Mouse (Mus musculus): ENCODE results near the gene Miox. TPM values are rescaled to one million over a fixed set of nuclear protein-coding genes. Genes with fewer than 3 reads are reported as not detected.

The Miox gene
- polyA plus RNA-seq, 1 experiment: 2.7 TPM

DNA sequence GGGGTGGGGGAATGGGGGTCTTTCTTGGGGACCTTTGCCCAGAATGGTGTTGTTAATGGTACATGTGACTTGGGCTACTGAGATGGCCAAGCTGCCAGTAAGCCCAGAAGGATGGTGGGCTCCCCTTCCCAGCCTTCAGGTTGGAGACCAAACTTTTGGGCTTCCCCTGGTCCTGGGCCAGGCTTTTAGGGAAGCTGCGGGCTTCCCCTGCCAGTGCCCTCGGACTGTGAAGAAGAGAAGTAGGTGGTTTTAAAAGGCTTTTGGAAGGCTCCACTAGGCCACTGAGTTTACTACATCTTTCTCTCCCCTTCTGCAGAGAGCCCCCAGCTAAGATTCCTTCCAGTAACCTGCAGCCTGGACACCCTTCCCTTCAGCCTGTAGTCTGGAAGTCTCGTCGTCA, 10.5 kb upstream of the Miox start:
- Histone ChIP-seq H3K27me3 (ENCODE audit: control insufficient read depth, insufficient read depth, low read length) (no peaks in the 10 kb centered on the region), H3K4me3 (ENCODE audit: control insufficient read depth, insufficient read depth, low read length) (no peak overlapping the region), H3K27ac (ENCODE audit: control insufficient read depth, insufficient read depth, low read length) (no peak overlapping the region), H3K36me3 (ENCODE audit: control insufficient read depth, insufficient read depth, low read length) (no peaks in the 10 kb centered on the region), H3K4me1 (replicated peaks; ENCODE audit: control insufficient read depth, insufficient read depth, low read length) (no peaks in the 10 kb centered on the region)
- TF ChIP-seq POLR2A (IDR thresholded peaks at IDR 0.05; ENCODE audit: control insufficient read depth, extremely low read depth, insufficient read depth, low read length, poor library complexity): no peak
- TF ChIP-seq CTCF (IDR thresholded peaks at IDR 0.05; ENCODE audit: borderline replicate concordance, control insufficient read depth, extremely low read depth, insufficient read depth, low read length, poor library complexity): no peak
- no peak for DNase-seq
- 49% methylated on average over 4 of the region's 4 CpGs for WGBS

DNA sequence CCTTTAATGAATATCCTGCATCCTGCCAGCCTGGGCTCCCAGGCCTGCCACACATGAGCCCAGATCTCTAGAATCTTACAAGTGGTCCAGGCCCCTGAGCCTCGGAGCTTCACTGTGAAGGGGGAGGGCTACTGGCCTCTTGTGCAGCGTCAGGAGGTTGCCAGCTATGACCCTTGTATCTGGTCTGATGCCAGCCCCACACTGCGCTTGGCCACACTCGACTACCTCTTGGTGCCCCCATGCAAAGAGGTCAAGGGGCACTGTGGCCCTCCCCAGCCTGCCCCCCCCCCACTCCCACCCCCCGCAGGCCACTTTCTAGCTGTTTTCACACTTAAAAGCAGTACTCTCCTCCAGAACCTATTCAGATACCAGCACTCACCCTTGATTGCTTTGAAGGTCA, 7.8 kb upstream of the Miox start:
- 98% methylated on average over 5 of the region's 5 CpGs for WGBS
- no peak overlapping the region for H3K4me3 ChIP-seq (ENCODE audit: control insufficient read depth, insufficient read depth, low read length)
- H3K27me3 ChIP-seq (ENCODE audit: control insufficient read depth, insufficient read depth, low read length): no peaks in the 10 kb centered on the region
- no peaks in the 10 kb centered on the region for H3K36me3 ChIP-seq (ENCODE audit: control insufficient read depth, insufficient read depth, low read length)
- H3K4me1 ChIP-seq (replicated peaks; ENCODE audit: control insufficient read depth, insufficient read depth, low read length): no peaks in the 10 kb centered on the region
- DNase-seq: no peak
- TF ChIP-seq POLR2A (IDR thresholded peaks at IDR 0.05; ENCODE audit: control insufficient read depth, extremely low read depth, insufficient read depth, low read length, poor library complexity) (no peak), CTCF (IDR thresholded peaks at IDR 0.05; ENCODE audit: borderline replicate concordance, control insufficient read depth, extremely low read depth, insufficient read depth, low read length, poor library complexity) (no peak)
- no peak overlapping the region for H3K27ac ChIP-seq (ENCODE audit: control insufficient read depth, insufficient read depth, low read length)

DNA sequence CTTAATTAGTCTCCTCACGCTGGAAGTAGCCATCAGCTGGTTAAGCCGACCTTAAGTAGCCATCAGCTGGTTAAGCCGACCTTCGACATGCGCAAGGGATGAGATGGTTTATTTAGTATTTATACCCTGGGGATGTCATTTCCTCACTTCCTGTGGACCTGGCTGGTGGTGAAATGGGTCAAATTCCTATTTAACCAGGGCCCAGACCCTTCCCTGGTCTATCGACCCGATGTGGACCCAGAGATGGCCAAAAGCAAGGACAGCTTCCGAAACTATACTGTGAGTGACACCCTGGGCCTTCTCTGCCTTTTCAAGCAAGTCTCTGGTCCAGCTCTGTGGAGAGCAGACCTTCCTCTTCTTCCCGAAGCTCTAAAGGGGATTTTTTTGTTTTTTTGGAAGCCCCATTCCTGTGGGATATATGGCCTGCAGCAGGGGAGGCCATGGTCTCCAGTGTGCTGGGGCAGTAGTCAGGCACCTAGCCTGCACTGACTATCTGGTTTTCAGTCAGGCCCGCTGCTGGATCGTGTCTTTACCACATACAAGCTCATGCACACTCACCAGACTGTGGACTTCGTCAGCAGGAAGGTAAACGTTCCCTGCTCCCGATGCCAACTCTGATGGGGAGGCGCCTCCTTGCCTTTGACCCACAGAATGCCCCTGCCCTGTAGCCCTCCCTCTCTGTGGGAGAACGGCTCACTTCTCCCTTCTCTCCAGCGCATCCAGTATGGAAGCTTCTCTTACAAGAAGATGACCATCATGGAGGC, 758 bp downstream of the Miox start:
- Histone ChIP-seq H3K4me3 (ENCODE audit: control insufficient read depth, insufficient read depth, low read length) (no peak overlapping the region), H3K27ac (ENCODE audit: control insufficient read depth, insufficient read depth, low read length) (no peak overlapping the region), H3K27me3 (ENCODE audit: control insufficient read depth, insufficient read depth, low read length) (no peaks in the 10 kb centered on the region), H3K4me1 (replicated peaks; ENCODE audit: control insufficient read depth, insufficient read depth, low read length) (peaks cover 2% of the 10 kb centered on the region; the same call in 1 of the 2 replicates), H3K36me3 (ENCODE audit: control insufficient read depth, insufficient read depth, low read length) (no peaks in the 10 kb centered on the region)
- WGBS: 94% methylated on average over 17 of the region's 17 CpGs
- DNase-seq: no peak
- TF ChIP-seq POLR2A (IDR thresholded peaks at IDR 0.05; ENCODE audit: control insufficient read depth, extremely low read depth, insufficient read depth, low read length, poor library complexity) (no peak), CTCF (IDR thresholded peaks at IDR 0.05; ENCODE audit: borderline replicate concordance, control insufficient read depth, extremely low read depth, insufficient read depth, low read length, poor library complexity) (no peak)

DNA sequence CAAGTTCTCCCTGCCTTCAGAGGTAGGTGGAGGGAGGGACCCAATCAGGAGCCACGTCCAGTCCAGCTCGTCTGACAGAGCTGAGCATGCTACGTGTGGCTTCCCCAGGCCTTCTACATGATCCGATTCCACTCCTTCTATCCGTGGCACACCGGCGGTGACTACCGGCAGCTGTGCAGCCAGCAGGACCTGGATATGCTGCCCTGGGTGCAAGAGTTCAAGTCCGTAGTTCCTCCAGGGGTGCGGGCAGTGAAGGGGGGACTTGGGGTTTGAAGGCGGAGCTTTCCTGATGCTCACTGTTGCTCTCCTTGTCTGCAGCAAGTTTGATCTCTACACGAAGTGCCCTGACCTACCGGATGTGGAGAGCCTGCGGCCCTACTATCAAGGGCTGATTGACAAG, 2.2 kb downstream of the Miox start:
- no peaks in the 10 kb centered on the region for H3K36me3 ChIP-seq (ENCODE audit: control insufficient read depth, insufficient read depth, low read length)
- no peak overlapping the region for H3K4me3 ChIP-seq (ENCODE audit: control insufficient read depth, insufficient read depth, low read length)
- 94% methylated on average over 14 of the region's 14 CpGs for WGBS
- no peak for TF ChIP-seq POLR2A (IDR thresholded peaks at IDR 0.05; ENCODE audit: control insufficient read depth, extremely low read depth, insufficient read depth, low read length, poor library complexity)
- no peak for TF ChIP-seq CTCF (IDR thresholded peaks at IDR 0.05; ENCODE audit: borderline replicate concordance, control insufficient read depth, extremely low read depth, insufficient read depth, low read length, poor library complexity)
- no peaks in the 10 kb centered on the region for H3K27me3 ChIP-seq (ENCODE audit: control insufficient read depth, insufficient read depth, low read length)
- peaks cover 4% of the 10 kb centered on the region; the same call in 1 of the 2 replicates for H3K4me1 ChIP-seq (replicated peaks; ENCODE audit: control insufficient read depth, insufficient read depth, low read length)
- no peak overlapping the region for H3K27ac ChIP-seq (ENCODE audit: control insufficient read depth, insufficient read depth, low read length)
- DNase-seq: no peak

DNA sequence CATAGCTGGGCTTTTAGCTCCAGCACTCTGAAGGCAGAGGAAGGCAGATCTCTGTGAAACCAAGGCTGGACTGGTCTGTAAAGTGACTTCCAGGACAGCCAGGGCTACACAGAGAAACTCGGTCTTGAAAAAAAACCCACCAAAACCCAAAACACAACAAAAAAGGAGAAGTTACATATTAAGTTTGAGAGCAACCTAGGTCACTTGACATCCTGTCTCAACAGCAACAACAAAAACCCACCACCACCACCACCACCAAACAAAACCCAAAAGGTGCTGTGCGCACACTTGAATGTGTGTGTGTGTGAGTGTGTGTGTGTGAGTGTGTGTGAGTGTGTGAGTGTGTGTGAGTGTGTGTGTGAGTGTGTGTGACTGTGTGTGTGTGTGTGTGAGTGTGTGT, 5.5 kb downstream of the Miox start:
- Histone ChIP-seq H3K27ac (ENCODE audit: control insufficient read depth, insufficient read depth, low read length) (no peak overlapping the region), H3K36me3 (ENCODE audit: control insufficient read depth, insufficient read depth, low read length) (no peaks in the 10 kb centered on the region), H3K27me3 (ENCODE audit: control insufficient read depth, insufficient read depth, low read length) (no peaks in the 10 kb centered on the region), H3K4me3 (ENCODE audit: control insufficient read depth, insufficient read depth, low read length) (no peak overlapping the region), H3K4me1 (replicated peaks; ENCODE audit: control insufficient read depth, insufficient read depth, low read length) (peaks cover 4% of the 10 kb centered on the region; the same call in 1 of the 2 replicates)
- no peak for TF ChIP-seq POLR2A (IDR thresholded peaks at IDR 0.05; ENCODE audit: control insufficient read depth, extremely low read depth, insufficient read depth, low read length, poor library complexity)
- DNase-seq: no peak
- WGBS: 31% methylated on average over 2 of the region's 2 CpGs

DNA sequence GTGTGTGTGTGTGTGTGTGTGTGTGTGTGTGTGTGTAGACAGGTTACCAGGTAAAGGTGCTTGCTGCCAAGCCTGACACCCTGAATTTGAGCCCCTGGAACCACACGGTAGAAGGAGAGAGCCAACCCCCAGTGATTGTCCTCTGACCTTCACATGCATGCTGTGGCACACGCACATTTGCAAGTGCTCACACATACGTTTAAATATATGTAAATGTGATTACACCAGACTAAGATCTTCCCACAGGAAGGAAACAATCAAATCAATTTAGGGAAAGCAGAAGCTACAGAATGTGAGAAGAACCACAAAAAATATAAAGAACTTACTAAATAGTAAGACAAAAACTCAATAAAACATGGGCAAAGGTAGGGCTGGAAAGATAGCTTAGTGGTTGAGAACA, 5.9 kb downstream of the Miox start:
- no peak for DNase-seq
- no peak overlapping the region for H3K27ac ChIP-seq (ENCODE audit: control insufficient read depth, insufficient read depth, low read length)
- no peak overlapping the region for H3K4me3 ChIP-seq (ENCODE audit: control insufficient read depth, insufficient read depth, low read length)
- H3K4me1 ChIP-seq (replicated peaks; ENCODE audit: control insufficient read depth, insufficient read depth, low read length): peaks cover 4% of the 10 kb centered on the region; the same call in 1 of the 2 replicates
- H3K36me3 ChIP-seq (ENCODE audit: control insufficient read depth, insufficient read depth, low read length): no peaks in the 10 kb centered on the region
- H3K27me3 ChIP-seq (ENCODE audit: control insufficient read depth, insufficient read depth, low read length): no peaks in the 10 kb centered on the region
- TF ChIP-seq POLR2A (IDR thresholded peaks at IDR 0.05; ENCODE audit: control insufficient read depth, extremely low read depth, insufficient read depth, low read length, poor library complexity): no peak
- no peak for TF ChIP-seq CTCF (IDR thresholded peaks at IDR 0.05; ENCODE audit: borderline replicate concordance, control insufficient read depth, extremely low read depth, insufficient read depth, low read length, poor library complexity)
- WGBS: 43% methylated on average over 3 of the region's 3 CpGs

DNA sequence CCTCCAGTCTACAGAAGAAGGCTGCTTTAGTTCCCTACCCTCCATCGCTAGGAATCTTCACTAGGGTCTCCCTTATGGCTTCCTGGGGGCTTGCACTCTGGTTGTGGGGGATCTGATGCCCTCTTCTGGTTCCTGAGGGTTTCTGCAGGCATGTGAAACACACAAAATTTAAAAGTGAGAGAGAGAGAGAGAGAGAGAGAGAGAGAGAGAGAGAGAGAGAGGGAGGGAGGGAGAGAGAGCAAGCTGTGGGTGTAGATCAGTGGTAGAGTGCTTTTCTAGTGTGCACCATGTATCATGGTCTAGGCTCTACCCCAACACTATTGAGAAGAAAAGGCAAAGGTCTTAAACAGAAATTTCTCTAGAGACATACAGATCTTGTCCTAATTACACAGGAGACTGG, 7.5 kb downstream of the Miox start:
- H3K27me3 ChIP-seq (ENCODE audit: control insufficient read depth, insufficient read depth, low read length): no peaks in the 10 kb centered on the region
- WGBS: 85% methylated on average over 1 of the region's 1 CpGs
- TF ChIP-seq CTCF (IDR thresholded peaks at IDR 0.05; ENCODE audit: borderline replicate concordance, control insufficient read depth, extremely low read depth, insufficient read depth, low read length, poor library complexity): no peak
- H3K4me1 ChIP-seq (replicated peaks; ENCODE audit: control insufficient read depth, insufficient read depth, low read length): peaks cover 4% of the 10 kb centered on the region; the same call in 1 of the 2 replicates
- H3K36me3 ChIP-seq (ENCODE audit: control insufficient read depth, insufficient read depth, low read length): no peaks in the 10 kb centered on the region
- H3K4me3 ChIP-seq (ENCODE audit: control insufficient read depth, insufficient read depth, low read length): no peak overlapping the region
- DNase-seq: no peak
- no peak overlapping the region for H3K27ac ChIP-seq (ENCODE audit: control insufficient read depth, insufficient read depth, low read length)

Data from thymus, adult 2 months (tissue).